In the genomic region with DNA sequence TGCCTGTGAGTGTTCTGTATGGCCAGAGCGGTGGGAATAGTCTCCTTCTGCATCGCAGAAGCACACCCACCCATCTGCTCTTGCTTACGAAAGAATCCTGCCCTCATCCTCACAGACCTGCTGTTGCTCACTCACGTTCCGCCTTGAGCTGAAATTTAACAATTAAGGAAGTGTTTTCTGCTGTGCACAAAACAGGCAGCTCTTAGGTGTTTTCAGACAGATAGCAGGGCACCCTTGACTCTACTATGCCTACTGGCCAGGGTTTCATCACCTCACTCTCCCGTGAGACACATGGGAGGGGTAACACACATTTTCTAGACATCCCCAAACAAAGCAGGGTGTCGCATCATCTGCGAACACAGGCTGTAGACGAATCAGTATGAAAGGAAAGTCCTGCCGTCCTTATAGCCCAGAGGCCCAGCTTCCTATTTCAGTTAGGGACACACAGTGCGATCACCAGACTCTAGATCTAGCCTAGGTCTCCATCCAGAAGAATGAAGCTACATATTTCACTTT, we compare ENCODE assay signal across 7 mouse cellular contexts. TPM values are rescaled to one million over a fixed set of nuclear protein-coding genes. Genes with fewer than 3 reads are reported as not detected.
DNase-seq lines count a peak whose midpoint lies in the region; ATAC-seq and TF ChIP-seq lines count a peak whose summit lies in the region.

No protein-coding gene starts in this region.

- H3K4me3 ChIP-seq in cortical plate, adult 2 months (ENCODE audit: insufficient read depth, low read length), result peak overlapping the region; percentile 89
- H3K4me3 ChIP-seq in lung, postnatal 0 days (ENCODE audit: low read depth, low read length), result peak overlapping the region; percentile 18
- H3K4me3 ChIP-seq in stomach, embryonic 15.5 days (replicated peaks), result peak overlapping the region; percentile 23

- H3K4me1 ChIP-seq in cortical plate, adult 2 months (ENCODE audit: control insufficient read depth, insufficient read depth, low read length), result peaks cover 6% of the 10 kb centered on the region
- H3K4me1 ChIP-seq in lung, postnatal 0 days (ENCODE audit: insufficient read depth, low read depth, low read length), result no peaks in the 10 kb centered on the region
- H3K4me1 ChIP-seq in stomach, embryonic 15.5 days, result peaks cover 22% of the 10 kb centered on the region; the same call in 1 of the 2 replicates

- peak overlapping the region; percentile 16; the same call in 1 of the 2 replicates for H3K9ac ChIP-seq in lung, postnatal 0 days (replicated peaks; ENCODE audit: low read depth)
- H3K9ac ChIP-seq in stomach, embryonic 15.5 days, result no peak overlapping the region

- peak; percentile 39; the same call in 1 of the 2 replicates for TF ChIP-seq POLR2A in cortical plate, adult 2 months (IDR thresholded peaks at IDR 0.05; ENCODE audit: extremely low read depth, insufficient read depth, low read length)

- peak overlapping the region; percentile 47 for H3K27ac ChIP-seq in cortical plate, adult 2 months (ENCODE audit: insufficient read depth, low read length)
- no peak overlapping the region for H3K27ac ChIP-seq in lung, postnatal 0 days (ENCODE audit: low read length)
- H3K27ac ChIP-seq in stomach, embryonic 15.5 days, result 0 out of 2 replicates have a peak overlapping the region, but pooled peaks have one; percentile 13

- intact Hi-C loops in heart, postnatal 36 days (cut with DNase I), result loop anchor here (5.0 kb wide), 3 partner anchors 88 to 118 kb away; no protein-coding TSS in a partner anchor

- H3K4me2 ChIP-seq in lung, postnatal 0 days (replicated peaks; ENCODE audit: low read depth, low read length), result peak overlapping the region; percentile 44
- peak overlapping the region; percentile 43 for H3K4me2 ChIP-seq in stomach, embryonic 15.5 days

- H3K9me3 ChIP-seq in lung, postnatal 0 days (ENCODE audit: low read length), result no peaks in the 10 kb centered on the region
- no peaks in the 10 kb centered on the region for H3K9me3 ChIP-seq in stomach, embryonic 15.5 days

- DNase-seq in right cerebral cortex, postnatal 25 days, result peak; percentile 41
- no peak for DNase-seq in right cerebral cortex, postnatal 10 days (ENCODE audit: low spot score in 2 of 2)
- DNase-seq in heart, postnatal 36 days, result peak; percentile 14 to 20
- peak; percentile 27 for DNase-seq in lung, postnatal 0 days (ENCODE audit: low spot score)
- DNase-seq in adrenal gland, postnatal 4 days (ENCODE audit: low spot score in 2 of 2), result no peak

- no peak for TF ChIP-seq EP300 in lung, postnatal 0 days (IDR thresholded peaks at IDR 0.05)

- H3K36me3 ChIP-seq in lung, postnatal 0 days (ENCODE audit: insufficient read depth, low read length), result no peaks in the 10 kb centered on the region
- H3K36me3 ChIP-seq in stomach, embryonic 15.5 days, result no peaks in the 10 kb centered on the region

- WGBS in lung, postnatal 0 days, result 33% methylated on average over 11 of the region's 11 CpGs
- 41% methylated on average over 11 of the region's 11 CpGs for WGBS in stomach, embryonic 15.5 days

- ATAC-seq in lung, postnatal 0 days, result no peak
- no peak for ATAC-seq in stomach, embryonic 15.5 days (ENCODE audit: insufficient read depth, low FRiP score, low read depth)

- no peak for TF ChIP-seq CTCF in cortical plate, adult 2 months (IDR thresholded peaks at IDR 0.05; ENCODE audit: extremely low read depth, insufficient read depth, low read length)
- no peak for TF ChIP-seq CTCF in lung, postnatal 0 days (IDR thresholded peaks at IDR 0.05)

- no peaks in the 10 kb centered on the region for H3K27me3 ChIP-seq in lung, postnatal 0 days (replicated peaks; ENCODE audit: insufficient read depth, low read length)
- H3K27me3 ChIP-seq in stomach, embryonic 15.5 days (replicated peaks), result no peaks in the 10 kb centered on the region

RNA-seq across cellular contexts. Expression of a gene that starts 2.4 kb away (rescaled TPM):
- polyA plus RNA-seq in cortical plate, adult 2 months (2012; rRNA removed), result 104 and 123 TPM in 2 replicates
- total RNA-seq in heart, postnatal 36 days (2021), result 10 to 100 TPM in 1 of 2 experiments, 1 to 10 TPM in 1; 8.7 to 13.6 TPM
- polyA plus RNA-seq in lung, postnatal 0 days (2015; fragmentation: Nextera tagmentation; extraction: Ambion mirVana), result 27.9 and 29.5 TPM in 2 replicates
- 45.5 and 46.0 TPM in 2 replicates for polyA plus RNA-seq in stomach, embryonic 15.5 days (2015; fragmentation: Nextera tagmentation; extraction: Ambion mirVana)
- 10 to 100 TPM; 62.5 to 68.6 TPM for total RNA-seq in adrenal gland, postnatal 4 days (2021)

Comparison
In these comparisons a context has a peak if more than half of its experiments do, and no peak if none do; other contexts are left out.
1. DNase-seq: peak in right cerebral cortex, postnatal 25 days (single experiment), heart, postnatal 36 days (2 of 2) and lung, postnatal 0 days (single experiment); none in right cerebral cortex, postnatal 10 days (0 of 2) and adrenal gland, postnatal 4 days (0 of 2).
2. H3K4me3 ChIP-seq: peak in every context shown above with its lines; median percentile 89 in cortical plate, adult 2 months; 23 in stomach, embryonic 15.5 days; 18 in lung, postnatal 0 days.